Mouse (Mus musculus) lung, postnatal 0 days (tissue): Measurements from ENCODE around the gene Lacc1. TPM values are rescaled to one million over a fixed set of nuclear protein-coding genes. Genes with fewer than 3 reads are reported as not detected.

ENCODE experiments used
- ATAC-seq: fragments of 200-750 bp; cut with Nextera tagmentation; 2 replicates; pipeline ENCODE4 v1.8.0; 2017; ENCODE audit warnings: moderate library complexity
- DNase-seq: peaks from one replicate; pipeline ENCODE4 v3.0.0-alpha.2; 2016; ENCODE audit warnings: low spot score
- H3K27ac ChIP-seq: fragments of 300-500 bp; sonication (generic); 2 replicates; pipeline ENCODE4 v1.5.1; 2014; ENCODE audit warnings: antibody characterized with exemption, mild to moderate bottlenecking, low read length, mixed read lengths
- H3K27me3 ChIP-seq: fragments of 300-500 bp; sonication (generic); replicated peaks from 2 replicates; pipeline ENCODE4 v1.6.1; 2014; ENCODE audit warnings: low read length, mixed read lengths; ENCODE audit not compliant: insufficient read depth
- H3K36me3 ChIP-seq: fragments of 300-500 bp; sonication (generic); 2 replicates; pipeline ENCODE4 v1.6.1; 2014; ENCODE audit warnings: low read length, mixed read lengths; ENCODE audit not compliant: insufficient read depth
- H3K4me1 ChIP-seq: fragments of 300-500 bp; sonication (generic); 2 replicates; pipeline ENCODE4 v1.6.1; 2014; ENCODE audit warnings: antibody characterized with exemption, low read depth, low read length, mixed read lengths; ENCODE audit not compliant: insufficient read depth
- H3K4me2 ChIP-seq: fragments of 300-500 bp; sonication (generic); replicated peaks from 2 replicates; pipeline ENCODE4 v1.6.1; 2014; ENCODE audit warnings: low read depth, mild to moderate bottlenecking, low read length, moderate library complexity, mixed read lengths
- H3K4me3 ChIP-seq: fragments of 300-500 bp; sonication (generic); 2 replicates; pipeline ENCODE4 v1.5.1; 2014; ENCODE audit warnings: low read depth, low read length
- H3K9ac ChIP-seq: fragments of 300-500 bp; sonication (generic); replicated peaks from 2 replicates; pipeline ENCODE4 v1.6.1; 2014; ENCODE audit warnings: low read depth, mild to moderate bottlenecking
- H3K9me3 ChIP-seq: fragments of 300-500 bp; sonication (generic); 2 replicates; pipeline ENCODE4 v1.6.1; 2016; ENCODE audit warnings: low read length, mixed read lengths
- CTCF ChIP-seq: IDR thresholded peaks from 2 replicates; pipeline ENCODE4 v1.5.1; 2016; ENCODE audit warnings: antibody characterized with exemption, mild to moderate bottlenecking
- EP300 ChIP-seq: IDR thresholded peaks from 2 replicates; pipeline ENCODE4 v1.6.1; 2016; ENCODE audit warnings: antibody characterized with exemption, mild to moderate bottlenecking, control low read depth
- WGBS: fragments of 180-500 bp; shearing (Covaris S2); extraction: QIAGEN DNeasy Blood & Tissue Kit; methylation state at CpG from one replicate; pipeline ENCODE4 v1.1.7; 2014; 5-methylcytosine and 5-hydroxymethylcytosine counted together
- polyA plus RNA-seq: library from polyadenylated mRNA; unstranded; fragments of >200 nt; fragmentation: Nextera tagmentation; extraction: Ambion mirVana; gene quantifications from 2 replicates; pipeline ENCODE4 v1.2.1, GENCODE M21; 2015

Lacc1 gene
- polyA plus RNA-seq: 5.0 and 6.5 TPM in 2 replicates

- Histone ChIP-seq H3K27ac (peak within 1 kb of the TSS; percentile 80), H3K4me3 (peak within 1 kb of the TSS; percentile 64), H3K4me1 (peaks cover 3% of the 10 kb centered on the region; the same call in 1 of the 2 replicates), H3K9ac (peak within 1 kb of the TSS; percentile 78), H3K36me3 (no peaks in the 10 kb centered on the region), H3K9me3 (no peaks in the 10 kb centered on the region), H3K27me3 (no peaks in the 10 kb centered on the region), H3K4me2 (peak within 1 kb of the TSS; percentile 92)
- TF ChIP-seq CTCF (peak; percentile 71), EP300 (no peak)
- DNase-seq (peak; percentile 84), ATAC-seq (peak; percentile 80)
- 4% methylated on average over 75 of the region's 86 CpGs for whole genome bisulfite sequencing
These were observed at the start of gene Lacc1, which contains the start of gene Ccdc122 for GRCm38 (mm10) chr14:77036226-77037046. Lacc1 (minus strand) TSS chr14:77036904. Ccdc122 (plus strand) TSS chr14:77036772.

- H3K36me3 ChIP-seq: no peaks in the 10 kb centered on the region
- no peak overlapping the region for H3K4me2 ChIP-seq
- WGBS: 83% methylated on average over 5 of the region's 5 CpGs
- DNase-seq: no peak
- no peak overlapping the region for H3K9ac ChIP-seq
- H3K4me3 ChIP-seq: no peak overlapping the region
- no peaks in the 10 kb centered on the region for H3K27me3 ChIP-seq
- ATAC-seq: no peak
- H3K9me3 ChIP-seq: no peaks in the 10 kb centered on the region
- H3K4me1 ChIP-seq: no peaks in the 10 kb centered on the region
- no peak overlapping the region for H3K27ac ChIP-seq
- TF ChIP-seq EP300 (no peak), CTCF (no peak)
These were observed 44.5 kb upstream of the Lacc1 start for GRCm38 (mm10) chr14:77081248-77081647.

GRCm38 (mm10) chr14:77069361-77069760, 32.7 kb upstream of the Lacc1 start:
- Histone ChIP-seq H3K9me3 (no peaks in the 10 kb centered on the region), H3K27me3 (no peaks in the 10 kb centered on the region), H3K27ac (no peak overlapping the region), H3K4me3 (no peak overlapping the region), H3K9ac (no peak overlapping the region), H3K36me3 (no peaks in the 10 kb centered on the region), H3K4me1 (no peaks in the 10 kb centered on the region), H3K4me2 (no peak overlapping the region)
- TF ChIP-seq EP300: no peak
- no peak for TF ChIP-seq CTCF
- DNase-seq (peak; percentile 9), ATAC-seq (no peak)
- 78% methylated on average over 1 of the region's 1 CpGs for WGBS

- DNase-seq: no peak
These were observed 16.6 kb upstream of the Lacc1 start for GRCm38 (mm10) chr14:77053288-77053687.

GRCm38 (mm10) chr14:77037832-77038425, 1.2 kb upstream of the Lacc1 start:
- ATAC-seq: peak; percentile 35
- Histone ChIP-seq H3K4me1 (peaks cover 3% of the 10 kb centered on the region; the same call in 1 of the 2 replicates), H3K9ac (no peak overlapping the region), H3K4me2 (no peak overlapping the region), H3K9me3 (no peaks in the 10 kb centered on the region), H3K4me3 (no peak overlapping the region), H3K27ac (0 out of 2 replicates have a peak overlapping the region, but pooled peaks have one; percentile 20), H3K27me3 (no peaks in the 10 kb centered on the region), H3K36me3 (no peaks in the 10 kb centered on the region)
- WGBS: 58% methylated on average over 8 of the region's 8 CpGs
- TF ChIP-seq EP300 (no peak), CTCF (no peak)
- DNase-seq: peak; percentile 60

More at GRCm38 (mm10) chr14:77053288-77053687, 16.6 kb upstream of the Lacc1 start:
- H3K9ac ChIP-seq: no peak overlapping the region
- no peaks in the 10 kb centered on the region for H3K36me3 ChIP-seq
- H3K4me1 ChIP-seq: no peaks in the 10 kb centered on the region
- no peak overlapping the region for H3K4me3 ChIP-seq
- no peak overlapping the region for H3K4me2 ChIP-seq
- H3K27me3 ChIP-seq: no peaks in the 10 kb centered on the region
- TF ChIP-seq EP300: no peak
- no peak for TF ChIP-seq CTCF
- no peaks in the 10 kb centered on the region for H3K9me3 ChIP-seq
- no peak for ATAC-seq
- no peak overlapping the region for H3K27ac ChIP-seq

GRCm38 (mm10) chr14:77037330-77037729, 626 bp upstream of the Lacc1 start:
- H3K9ac ChIP-seq: no peak overlapping the region
- 54% methylated on average over 5 of the region's 5 CpGs for WGBS
- no peak for ATAC-seq
- peak overlapping the region; percentile 64; the same call in 1 of the 2 replicates for H3K4me3 ChIP-seq
- TF ChIP-seq CTCF (no peak), EP300 (no peak)
- no peaks in the 10 kb centered on the region for H3K27me3 ChIP-seq
- peak overlapping the region; percentile 80 for H3K27ac ChIP-seq
- no peaks in the 10 kb centered on the region for H3K36me3 ChIP-seq
- H3K4me2 ChIP-seq: peak overlapping the region; percentile 92; the same call in 1 of the 2 replicates
- peak; percentile 25 for DNase-seq
- H3K4me1 ChIP-seq: peaks cover 3% of the 10 kb centered on the region; the same call in 1 of the 2 replicates
- no peaks in the 10 kb centered on the region for H3K9me3 ChIP-seq
